9 mouse cellular contexts compared by ENCODE assay signal in the genomic region with DNA sequence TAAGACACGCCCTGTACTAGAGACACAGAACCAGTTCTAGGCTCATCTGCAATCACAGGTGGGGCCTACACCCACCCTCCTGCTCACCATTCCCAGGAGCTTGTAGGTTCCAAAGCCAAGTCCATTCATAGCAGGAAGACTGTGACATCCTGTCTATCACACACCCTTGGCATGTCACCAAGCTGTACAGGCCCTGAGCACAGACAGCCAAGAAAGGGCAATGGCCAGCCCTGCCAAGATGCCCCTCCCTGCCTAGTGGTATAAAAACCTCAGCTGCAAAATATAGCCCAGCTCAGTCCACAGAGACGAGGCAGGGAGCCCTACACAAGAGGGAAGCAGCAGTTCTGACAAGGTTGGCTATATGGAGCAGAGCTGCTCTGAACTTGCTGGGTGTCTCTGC. TPM values are rescaled to one million over a fixed set of nuclear protein-coding genes. Genes with fewer than 3 reads are reported as not detected.
DNase-seq lines count a peak whose midpoint lies in the region; ATAC-seq lines count a peak whose summit lies in the region.
"Had no signal": no experiment of that assay in that cellular context is flagged by ENCODE, and none has a peak within 500 bp of the region (broad histone marks: within the 10 kb centered on the region; RNA-seq: fewer than 3 reads in every experiment).

No protein-coding gene starts in this region.

- WGBS in heart, embryonic 13.5 days = 62% methylated on average over 2 of the region's 2 CpGs

- no peaks in the 10 kb centered on the region for H3K27me3 ChIP-seq in heart, embryonic 13.5 days (replicated peaks)

- H3K4me3 ChIP-seq in heart, embryonic 13.5 days = no peak overlapping the region

- H3K27ac ChIP-seq in heart, embryonic 13.5 days (replicated peaks) = 0 out of 2 replicates have a peak overlapping the region, but pooled peaks have one; percentile 32

- DNase-seq in adrenal gland, postnatal 14 days = peak; percentile 45
- DNase-seq in cerebellum, adult 11-12 months = peak; percentile 65
- DNase-seq in lung, adult 18-20 months = peak; percentile 81 to 88
- DNase-seq in retina, embryonic 14.5 days (ENCODE audit: low spot score) = no peak
- DNase-seq in B cell, adult 2 months = no peak
- DNase-seq in urinary bladder, postnatal 10 days (ENCODE audit: low spot score) = no peak
- no peak for DNase-seq in embryo, embryonic 10 days (ENCODE audit: low spot score)

- H3K4me2 ChIP-seq in heart, embryonic 13.5 days = no peak overlapping the region
- H3K4me2 ChIP-seq: liver, embryonic 11.5 days had no signal

- H3K9ac ChIP-seq in heart, embryonic 13.5 days = no peak overlapping the region

- H3K4me1 ChIP-seq in heart, embryonic 13.5 days = peaks cover 39% of the 10 kb centered on the region

- 0 out of 2 replicates have a peak, but pooled peaks cover 3% of the 10 kb centered on the region for H3K36me3 ChIP-seq in heart, embryonic 13.5 days

- H3K9me3 ChIP-seq in heart, embryonic 13.5 days = no peaks in the 10 kb centered on the region

- ATAC-seq in heart, embryonic 13.5 days (ENCODE audit: extremely low read depth, insufficient number of reproducible peaks, low FRiP score, low TSS enrichment) = no peak

RNA-seq across cellular contexts. Expression of a gene that starts 26.7 kb away (rescaled TPM):
- 47.4 and 48.6 TPM in 2 replicates for total RNA-seq in adrenal gland, postnatal 14 days (2021)
- polyA plus RNA-seq in heart, embryonic 13.5 days (2015; fragmentation: Nextera tagmentation; extraction: Ambion mirVana) = 42.8 and 48.4 TPM in 2 replicates

Comparison
In these comparisons a context has a peak if more than half of its experiments do, and no peak if none do; other contexts are left out.
1. DNase-seq: peak in adrenal gland, postnatal 14 days (single experiment), cerebellum, adult 11-12 months (single experiment) and lung, adult 18-20 months (2 of 2); none in retina, embryonic 14.5 days (single experiment), B cell, adult 2 months (0 of 2), urinary bladder, postnatal 10 days (single experiment) and embryo, embryonic 10 days (single experiment).